Mouse (Mus musculus) heart, postnatal 4 days (tissue): ENCODE data around the gene Slc17a2. TPM values are rescaled to one million over a fixed set of nuclear protein-coding genes. Genes with fewer than 3 reads are reported as not detected.
"Not testable (repeated sequence)": the region's sequence is repeated elsewhere in the genome, so short reads cannot be mapped to it uniquely, and the experiment has no call there.

ENCODE experiments used
- DNase-seq: peaks from one replicate; pipeline ENCODE4 v3.0.0; 2021
- total RNA-seq, 2 experiments: library from RNA; stranded (reverse); gene quantifications; 2 replicates each; pipeline ENCODE4 v1.2.3; 2021

Slc17a2 gene
- total RNA-seq: not detected

DNA sequence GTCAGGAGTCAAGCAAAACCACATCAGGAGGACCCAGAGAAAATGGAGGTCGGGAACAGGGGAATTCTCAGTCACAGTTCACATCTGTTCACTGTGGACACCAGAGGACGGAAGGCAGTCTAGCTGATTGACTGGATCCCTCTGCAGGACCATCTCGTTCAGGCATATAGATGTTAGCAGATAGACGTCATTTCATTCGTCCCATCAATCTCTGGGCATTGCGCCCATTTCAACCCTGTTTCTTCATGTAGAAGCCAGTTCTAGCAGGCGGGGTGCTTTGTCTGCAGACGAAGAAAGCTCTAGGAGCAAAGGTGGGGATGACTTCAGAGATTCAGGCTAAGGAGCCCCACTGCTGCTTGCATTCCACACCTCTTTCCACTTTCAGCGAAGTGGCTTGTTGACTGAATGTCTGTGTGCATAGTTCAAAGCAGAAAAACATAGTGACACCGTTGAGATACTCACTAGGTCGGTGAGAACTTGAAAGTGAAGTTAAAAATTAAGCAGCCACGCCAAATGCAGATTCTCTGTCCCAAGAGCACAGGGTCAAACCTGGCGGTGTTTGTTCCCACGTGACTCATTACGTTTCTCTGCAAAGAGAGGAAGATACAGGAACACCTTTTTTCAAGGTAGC is at the start of gene Slc17a2:
TSS of gene Slc17a2 (plus strand) at position 572 of the 631 bp plus-strand sequence.
- no peak for DNase-seq

DNA sequence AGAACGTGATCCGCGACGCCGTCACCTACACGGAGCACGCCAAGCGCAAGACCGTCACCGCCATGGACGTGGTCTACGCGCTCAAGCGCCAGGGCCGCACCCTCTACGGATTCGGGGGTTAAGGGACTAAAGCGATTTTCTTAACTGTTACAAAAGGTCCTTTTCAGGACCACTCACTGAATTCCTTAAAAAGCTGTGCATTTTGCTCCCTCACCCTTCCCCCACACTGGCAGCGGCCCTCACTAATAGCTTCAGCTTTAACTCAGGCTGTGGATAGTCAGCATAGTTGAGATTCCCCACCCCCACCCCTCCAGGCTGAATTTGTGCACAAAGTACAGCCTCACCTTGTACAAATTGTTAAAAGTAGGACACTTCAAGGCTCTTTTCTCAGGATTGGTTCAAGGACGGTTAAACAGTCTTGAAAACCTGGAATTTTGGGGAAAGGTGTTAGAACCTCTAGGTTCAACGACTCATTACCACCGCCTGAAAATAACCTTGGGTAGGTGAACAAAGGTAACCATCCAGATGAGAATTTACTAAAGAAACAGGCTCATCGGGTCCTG is 49.5 kb upstream of the Slc17a2 start:
- DNase-seq: no peak

DNA sequence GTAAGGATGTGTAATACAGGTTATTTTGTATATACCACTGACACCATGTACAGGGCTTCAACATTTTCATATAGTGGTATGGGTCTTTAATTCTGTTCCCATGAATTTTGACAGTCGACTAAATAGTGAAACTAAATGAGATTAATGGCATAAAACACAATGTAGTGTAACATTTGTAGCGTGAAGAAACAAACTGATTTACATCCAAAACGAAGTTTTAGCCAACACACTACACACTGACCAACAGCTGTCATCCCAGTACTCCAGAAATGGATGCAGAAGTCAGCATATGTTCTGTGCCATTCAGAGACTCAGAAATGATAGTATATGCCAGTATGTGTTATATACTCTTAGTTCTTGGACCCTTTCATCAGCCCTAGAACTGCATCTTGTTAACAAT is 48.9 kb upstream of the Slc17a2 start:
- no peak for DNase-seq

DNA sequence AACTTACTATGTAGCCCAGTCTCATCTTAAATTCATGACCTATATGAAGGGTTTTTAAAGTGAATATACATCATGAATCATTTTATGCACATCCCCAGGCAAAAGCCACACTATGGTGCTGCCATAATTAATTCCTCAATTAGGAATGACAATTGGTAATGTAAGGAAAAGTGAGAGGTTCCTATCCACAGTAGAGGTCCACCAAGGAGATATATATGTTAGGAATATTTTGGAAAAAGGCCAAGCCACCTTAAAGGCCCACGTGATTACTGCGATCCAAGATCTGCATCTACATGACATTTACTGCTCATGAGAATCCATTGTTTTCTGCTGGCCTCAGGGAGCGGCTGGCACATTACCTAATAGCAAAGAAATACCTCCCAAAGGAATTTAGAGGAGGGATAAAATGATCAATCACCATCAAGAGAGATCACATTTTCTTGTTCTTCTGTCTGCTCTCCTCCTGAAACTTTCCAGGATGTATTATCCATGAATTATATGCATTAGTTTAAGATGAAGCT is 47.5 kb upstream of the Slc17a2 start:
- DNase-seq: no peak

DNA sequence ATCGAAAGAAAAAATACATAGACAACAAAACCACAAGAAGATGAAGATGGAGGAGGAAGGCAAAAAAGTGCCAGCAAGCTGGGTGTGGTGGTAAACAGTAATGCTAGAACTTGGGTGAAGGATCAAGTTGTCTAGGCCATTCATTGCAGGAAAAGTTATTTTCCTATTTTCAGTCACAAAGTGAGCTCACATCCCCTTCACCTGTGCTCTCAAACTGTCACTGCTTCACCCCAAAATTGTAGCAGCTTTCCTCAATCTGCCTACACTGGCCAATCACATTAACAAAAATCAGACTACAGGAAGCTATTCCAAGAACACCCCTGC is 46.9 kb upstream of the Slc17a2 start:
- DNase-seq: no peak

DNA sequence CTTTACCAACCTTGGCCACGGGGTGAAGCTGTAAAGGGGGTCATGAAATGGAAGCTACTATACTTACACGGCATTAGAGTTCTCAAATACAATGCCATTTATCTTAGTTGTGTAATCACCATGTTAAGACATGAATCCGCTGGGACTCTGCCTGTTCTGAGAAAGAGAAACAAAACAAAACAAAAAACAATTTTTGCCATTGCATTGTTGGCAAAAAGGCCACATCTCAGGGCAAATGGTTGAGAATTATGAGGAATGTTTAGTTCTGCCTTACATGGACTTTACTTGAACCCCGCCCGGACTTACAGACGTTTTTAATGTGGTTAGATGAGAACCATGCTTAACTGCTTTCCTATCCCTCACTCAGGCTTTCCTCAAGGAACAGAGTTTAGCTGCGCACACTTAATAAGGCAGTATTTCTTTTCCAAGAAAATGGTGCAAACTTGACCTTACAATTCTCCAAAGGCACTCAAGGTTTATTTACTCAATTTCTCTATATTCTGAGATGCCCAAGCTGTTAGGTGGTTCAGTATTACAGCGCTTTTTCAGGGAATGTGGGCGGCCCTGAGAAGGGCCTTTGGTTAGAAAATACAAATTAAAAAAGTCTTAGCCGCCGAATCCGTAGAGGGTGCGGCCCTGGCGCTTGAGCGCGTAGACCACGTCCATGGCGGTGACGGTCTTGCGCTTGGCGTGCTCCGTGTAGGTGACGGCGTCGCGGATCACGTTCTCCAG is 46.4 kb upstream of the Slc17a2 start:
- peak; percentile 16 for DNase-seq

DNA sequence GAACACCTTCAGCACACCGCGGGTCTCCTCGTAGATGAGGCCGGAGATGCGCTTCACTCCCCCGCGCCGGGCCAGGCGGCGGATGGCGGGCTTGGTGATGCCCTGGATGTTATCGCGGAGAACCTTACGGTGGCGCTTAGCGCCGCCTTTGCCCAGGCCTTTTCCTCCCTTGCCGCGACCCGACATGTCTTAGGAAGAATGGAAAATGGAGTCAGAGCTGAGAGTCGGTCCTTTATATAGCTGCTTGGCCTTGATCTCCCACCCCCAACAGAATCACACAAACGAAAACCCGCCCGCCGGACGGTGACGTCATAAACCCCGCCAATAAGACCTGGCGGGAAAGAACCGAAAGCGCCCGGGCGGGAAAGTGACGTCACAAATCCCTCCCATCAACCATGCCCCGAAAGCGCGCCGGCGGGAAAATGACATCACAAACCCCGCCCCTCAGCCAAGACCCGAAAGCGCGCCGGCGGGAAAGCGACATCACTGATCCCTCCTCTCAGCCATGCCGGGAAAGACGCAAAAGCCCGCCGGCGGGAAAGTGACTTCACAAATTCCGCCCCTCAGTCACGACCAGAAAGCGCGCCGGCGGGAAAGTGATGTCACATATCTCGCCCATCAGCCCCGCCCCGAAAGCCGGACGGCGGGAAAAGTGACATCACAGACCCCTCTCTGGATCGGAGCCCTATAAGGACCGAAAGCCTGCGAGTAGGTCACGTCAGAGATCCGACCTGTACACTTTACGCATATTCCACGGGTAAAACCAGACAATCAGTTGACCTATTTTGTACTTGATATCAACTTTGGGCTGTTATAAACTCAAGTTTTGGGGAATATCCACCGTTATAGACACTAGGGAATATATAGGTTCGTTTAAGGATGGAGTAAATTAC is 45.6 kb upstream of the Slc17a2 start, which contains the start of gene Hist1h4a:
TSS of gene Hist1h4a (minus strand) at position 259 of the 893 bp plus-strand sequence.
- DNase-seq: peak; percentile 99

DNA sequence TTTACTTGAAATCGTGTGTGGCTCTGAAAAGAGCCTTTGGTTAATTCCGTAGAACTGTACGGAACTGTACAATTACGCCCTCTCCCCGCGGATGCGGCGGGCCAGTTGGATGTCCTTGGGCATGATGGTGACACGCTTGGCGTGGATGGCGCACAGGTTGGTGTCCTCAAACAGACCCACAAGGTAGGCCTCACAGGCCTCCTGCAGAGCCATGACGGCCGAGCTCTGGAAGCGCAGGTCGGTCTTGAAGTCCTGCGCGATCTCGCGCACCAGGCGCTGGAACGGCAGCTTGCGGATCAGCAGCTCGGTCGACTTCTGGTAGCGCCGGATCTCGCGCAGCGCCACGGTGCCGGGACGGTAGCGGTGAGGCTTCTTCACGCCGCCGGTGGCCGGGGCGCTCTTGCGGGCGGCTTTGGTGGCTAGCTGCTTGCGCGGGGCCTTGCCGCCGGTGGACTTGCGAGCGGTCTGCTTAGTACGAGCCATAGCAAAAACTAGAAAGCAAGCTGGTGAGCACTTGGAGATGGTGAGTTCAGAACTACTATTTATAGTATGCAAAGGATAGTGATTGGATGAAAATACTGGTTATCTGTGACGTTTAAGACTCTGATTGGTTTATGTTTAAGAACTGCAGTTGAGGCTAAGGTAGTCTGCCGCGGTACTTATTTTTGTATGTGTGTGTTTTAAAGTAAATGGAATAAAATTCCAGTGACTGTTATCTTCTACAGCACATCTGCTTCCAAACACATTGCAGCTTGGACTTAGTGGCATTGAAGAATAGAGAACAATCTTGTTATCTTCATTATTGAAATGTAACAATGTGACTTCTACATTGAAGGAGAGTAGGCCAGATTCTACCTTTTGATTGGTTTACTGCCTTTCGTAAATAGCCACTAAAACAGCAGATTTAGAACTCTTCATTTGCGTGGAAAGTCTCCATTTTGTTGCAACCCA is 44.6 kb upstream of the Slc17a2 start, which contains the start of gene Hist1h3a:
TSS of gene Hist1h3a (minus strand) at position 516 of the 951 bp plus-strand sequence.
- DNase-seq: peak; percentile 67

DNA sequence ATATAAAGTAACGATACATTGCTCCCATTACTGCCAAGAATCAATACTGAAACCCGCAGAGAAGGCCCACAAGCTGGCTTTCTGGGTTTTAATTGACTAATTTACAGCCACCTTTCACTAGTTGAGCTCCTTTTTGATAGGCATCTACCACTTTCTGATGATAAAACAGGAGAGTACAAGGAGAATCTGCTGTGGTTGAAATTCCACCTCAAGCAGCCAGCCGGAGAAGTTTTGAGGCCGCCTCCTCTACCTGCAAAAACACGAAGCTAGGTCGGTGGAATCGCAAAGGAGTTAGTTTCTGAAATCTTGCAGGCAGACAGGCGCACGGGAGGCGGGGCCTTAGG is 43.6 kb upstream of the Slc17a2 start:
- no peak for DNase-seq

DNA sequence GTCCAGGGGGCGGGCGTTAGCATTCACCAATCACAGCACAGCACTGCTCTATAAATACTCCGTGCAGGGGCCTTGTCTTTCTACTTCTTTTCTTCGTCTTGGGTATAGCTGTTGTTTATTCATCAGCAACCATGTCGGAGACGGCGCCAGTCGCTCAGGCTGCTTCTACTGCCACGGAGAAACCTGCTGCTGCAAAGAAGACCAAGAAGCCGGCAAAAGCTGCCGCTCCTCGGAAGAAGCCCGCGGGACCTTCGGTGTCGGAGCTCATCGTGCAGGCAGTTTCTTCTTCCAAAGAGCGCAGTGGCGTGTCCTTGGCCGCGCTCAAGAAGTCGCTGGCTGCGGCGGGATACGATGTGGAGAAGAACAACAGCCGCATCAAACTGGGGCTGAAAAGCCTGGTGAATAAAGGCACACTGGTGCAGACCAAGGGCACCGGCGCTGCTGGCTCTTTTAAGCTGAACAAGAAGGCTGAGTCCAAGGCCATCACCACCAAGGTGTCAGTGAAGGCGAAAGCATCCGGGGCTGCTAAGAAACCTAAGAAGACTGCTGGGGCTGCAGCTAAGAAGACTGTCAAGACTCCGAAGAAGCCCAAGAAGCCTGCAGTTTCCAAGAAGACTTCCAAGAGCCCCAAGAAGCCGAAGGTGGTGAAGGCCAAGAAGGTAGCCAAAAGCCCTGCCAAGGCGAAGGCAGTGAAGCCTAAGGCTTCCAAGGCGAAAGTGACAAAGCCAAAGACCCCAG is 43.0 kb upstream of the Slc17a2 start, which contains the start of gene Hist1h1a:
TSS of gene Hist1h1a (plus strand) at position 81 of the 738 bp plus-strand sequence.
- DNase-seq: peak; percentile 85

DNA sequence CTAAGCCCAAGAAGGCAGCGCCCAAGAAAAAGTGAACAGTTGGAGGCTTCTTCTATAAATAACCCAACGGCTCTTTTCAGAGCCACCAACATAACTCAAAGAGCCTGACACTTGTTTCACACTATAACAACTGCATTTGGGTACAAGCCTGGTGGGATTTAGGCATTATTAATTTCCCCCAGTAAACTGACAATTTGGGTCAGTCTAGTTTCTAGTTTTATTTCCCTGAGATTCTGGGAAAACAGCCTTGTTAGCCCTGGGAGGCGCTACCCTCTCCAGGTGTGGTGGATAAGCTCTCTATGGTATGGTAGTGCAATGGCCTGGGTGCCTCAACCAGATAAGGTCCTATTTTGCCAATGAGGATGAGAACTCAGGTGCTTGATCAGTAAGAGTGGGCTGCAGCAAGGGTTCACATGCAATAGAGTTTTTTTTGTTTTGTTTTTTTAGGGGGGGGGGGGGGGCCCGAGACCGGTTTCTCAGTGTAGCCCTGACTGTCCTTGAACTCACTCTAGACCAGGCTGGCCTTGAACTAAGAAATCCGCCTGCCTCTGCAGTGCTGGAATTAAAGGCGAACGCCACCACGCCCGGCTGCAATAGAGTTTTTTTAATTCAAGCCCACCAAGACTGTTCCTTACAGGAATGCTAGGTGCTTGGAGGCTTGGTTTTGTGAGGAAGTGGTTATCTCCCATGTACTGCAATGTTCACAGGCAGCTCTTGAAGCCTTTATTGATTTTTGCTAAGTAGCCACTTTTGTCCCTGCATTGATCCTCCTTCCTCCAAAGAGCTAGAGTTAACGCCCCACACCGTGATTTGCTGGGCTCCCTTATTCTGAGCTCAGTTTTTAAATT is 42.2 kb upstream of the Slc17a2 start:
- no peak for DNase-seq

DNA sequence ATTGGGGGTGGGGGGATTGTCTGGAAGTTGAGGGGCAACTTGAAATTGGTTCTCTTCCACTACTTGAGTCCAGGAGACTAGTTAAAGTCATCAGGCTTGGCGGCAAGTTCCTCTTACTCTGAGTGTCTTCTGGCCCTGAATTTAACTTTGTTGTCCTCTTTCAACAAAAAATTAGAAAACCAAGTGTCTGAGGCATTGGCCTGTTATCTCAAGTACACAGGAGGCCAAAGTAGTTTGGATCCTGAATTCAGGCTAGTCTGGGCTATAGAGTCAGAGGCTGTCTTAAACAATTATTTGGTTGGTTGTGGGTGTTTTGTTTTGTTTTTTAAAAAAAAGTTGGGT is 41.6 kb upstream of the Slc17a2 start:
- no peak for DNase-seq

DNA sequence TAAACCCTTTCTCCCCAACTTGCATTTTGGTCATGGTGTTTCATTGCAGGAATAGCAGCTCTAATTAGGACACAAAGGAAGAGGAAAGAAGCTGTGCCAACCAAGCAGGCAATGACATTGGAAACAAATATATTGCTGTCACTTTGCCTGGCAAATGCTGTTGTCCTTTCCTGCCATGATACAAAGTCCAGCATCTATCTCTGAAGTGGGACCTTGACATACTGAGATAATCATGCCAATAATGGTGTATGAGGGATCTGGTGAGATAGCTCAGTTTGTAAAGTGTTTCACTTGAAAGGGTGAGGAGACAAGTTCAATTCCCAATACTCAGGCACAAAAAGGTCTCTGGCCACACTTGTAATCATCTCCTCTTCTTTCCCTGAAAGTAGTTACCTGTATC is 40.0 kb upstream of the Slc17a2 start:
- no peak for DNase-seq

DNA sequence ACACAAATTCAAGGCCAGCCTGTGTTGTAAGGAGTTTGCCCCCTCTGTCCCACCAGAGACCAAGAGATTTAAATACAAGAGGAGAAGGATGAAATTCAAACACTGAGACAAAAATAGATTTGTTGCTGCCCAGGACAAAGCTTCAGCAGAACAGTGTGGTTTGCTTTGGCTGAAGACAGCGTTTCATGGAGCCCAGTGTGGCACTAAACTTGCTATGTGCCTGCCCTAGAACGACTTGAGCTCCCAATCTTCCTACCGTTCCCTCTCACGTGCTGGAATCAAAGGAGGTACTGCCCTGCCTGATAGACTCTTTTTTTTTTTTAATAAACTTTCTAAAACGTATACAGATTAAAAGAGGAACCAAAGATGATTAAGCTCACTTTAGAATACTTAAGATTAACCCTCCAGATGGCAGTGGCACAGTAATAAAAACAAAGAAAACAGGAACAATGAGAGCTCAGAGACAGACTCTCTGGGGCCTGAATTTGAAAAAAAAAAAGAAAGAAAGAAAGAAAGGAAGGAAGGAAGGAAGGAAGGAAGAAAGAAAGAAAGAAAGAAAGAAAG is 37.9 kb upstream of the Slc17a2 start:
- no peak for DNase-seq

DNA sequence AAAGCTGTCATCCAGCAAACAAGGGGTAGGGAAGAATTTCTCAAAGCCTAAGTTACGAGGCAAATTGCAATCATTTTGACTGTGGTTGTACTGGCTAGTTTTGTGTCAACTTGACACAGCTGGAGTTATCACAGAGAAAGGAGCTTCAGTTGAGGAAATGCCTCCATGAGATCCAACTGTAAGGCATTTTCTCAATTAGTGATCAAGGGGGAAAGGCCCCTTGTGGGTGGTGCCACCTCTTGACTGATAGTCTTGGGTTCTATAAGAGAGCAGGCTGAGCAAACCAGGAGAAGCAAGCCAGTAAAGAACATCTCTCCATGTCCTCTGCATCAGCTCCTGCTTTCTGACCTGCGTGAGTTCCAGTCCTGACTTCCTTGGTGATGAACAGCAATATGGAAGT is 37.2 kb upstream of the Slc17a2 start, which contains the start of gene Trim38:
TSS of gene Trim38 (plus strand) at position 301 of the 400 bp plus-strand sequence.
- DNase-seq: not testable (repeated sequence)

DNA sequence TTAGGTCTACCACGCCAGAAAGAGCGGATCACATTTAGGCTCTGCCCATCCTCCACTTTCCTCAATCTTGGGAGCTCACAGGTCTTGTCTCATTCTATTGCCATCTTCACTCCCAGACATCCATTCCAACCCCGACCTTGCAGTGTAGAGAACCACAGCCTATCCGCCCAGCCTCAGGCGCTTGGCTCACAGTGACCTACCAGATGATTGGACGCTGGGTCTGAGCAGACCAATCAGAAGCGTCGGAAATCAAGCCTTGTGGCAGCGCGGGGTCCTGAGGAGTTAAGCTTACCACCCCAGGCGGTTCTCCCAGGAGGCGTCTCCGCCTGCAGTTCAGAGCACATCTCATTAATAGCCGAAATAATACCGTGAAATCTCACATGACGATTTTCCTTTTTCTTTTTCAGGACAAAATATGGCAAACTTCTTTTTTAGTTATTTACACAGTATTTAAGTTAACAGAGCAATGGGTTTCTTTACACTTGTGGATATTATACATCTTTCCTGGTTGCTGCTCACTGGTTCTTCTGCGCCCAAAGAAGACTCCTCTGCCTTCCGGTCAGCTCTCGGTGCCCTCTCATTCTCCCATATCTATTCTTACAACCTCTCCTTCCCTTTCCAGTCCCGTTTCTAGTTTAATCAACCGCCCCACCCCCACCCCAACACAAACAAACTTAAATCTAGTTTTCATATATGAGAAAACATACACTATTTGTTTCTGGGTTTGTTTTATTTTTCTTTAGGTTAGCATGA is 34.1 kb upstream of the Slc17a2 start:
- DNase-seq: peak; percentile 63

DNA sequence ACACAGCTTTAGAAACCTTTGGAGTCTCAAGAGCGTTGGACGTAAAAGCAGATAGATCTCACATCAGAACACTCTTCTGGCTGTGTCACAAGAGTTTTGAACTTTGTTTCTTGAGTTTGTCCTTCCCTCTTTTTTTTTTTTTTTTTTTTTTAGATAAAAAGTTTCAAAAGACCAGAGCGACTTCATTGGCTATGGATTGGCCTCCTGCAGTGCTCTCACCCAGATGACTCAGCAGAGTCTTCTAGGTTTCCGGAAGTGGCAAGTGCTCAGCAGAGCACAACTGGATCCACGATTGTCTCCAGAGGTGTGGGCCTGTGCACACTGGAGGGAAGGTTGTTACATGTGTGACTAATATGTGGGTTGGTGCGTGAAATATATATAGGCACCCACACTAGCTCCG is 28.5 kb upstream of the Slc17a2 start:
- DNase-seq: no peak

DNA sequence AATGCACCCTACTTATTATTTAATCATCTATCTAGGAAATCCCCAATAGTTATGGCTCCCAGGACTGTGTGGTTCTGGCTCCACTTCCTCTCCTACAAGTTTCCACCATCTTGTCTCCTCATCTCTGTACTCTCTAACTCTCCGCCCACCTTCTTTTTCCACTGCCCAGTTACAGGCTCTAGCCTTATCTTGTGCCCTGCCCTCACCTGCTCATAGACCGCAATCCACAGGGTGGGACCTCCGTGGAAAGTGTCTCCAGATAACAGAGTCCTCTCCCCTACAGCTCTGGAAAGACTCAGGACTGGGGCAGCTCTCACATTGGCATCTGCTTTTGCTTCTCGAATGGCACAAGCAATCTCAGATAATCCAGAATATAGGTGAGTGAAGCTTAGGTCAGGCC is 27.8 kb upstream of the Slc17a2 start:
- no peak for DNase-seq

DNA sequence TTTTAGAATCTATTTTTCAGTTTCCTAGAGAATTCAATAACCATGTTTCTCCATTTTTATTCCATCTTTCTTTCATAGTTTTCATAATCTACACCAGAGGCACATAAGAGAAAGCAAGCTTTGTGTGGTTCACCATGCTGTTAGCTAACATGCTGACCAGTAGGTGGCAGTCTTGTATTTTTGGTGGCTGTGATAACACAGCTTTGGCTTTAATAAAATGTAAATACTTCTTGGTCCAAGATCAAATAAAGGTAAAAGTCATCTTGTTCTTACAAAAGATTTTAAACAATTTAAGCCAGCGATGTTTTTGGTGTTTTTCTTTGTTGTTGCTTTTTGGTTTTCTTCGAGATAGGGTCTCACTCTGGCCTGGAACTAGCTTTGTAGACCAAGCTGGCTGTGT is 14.3 kb upstream of the Slc17a2 start:
- DNase-seq: peak; percentile 56
